Mouse (Mus musculus) ES-E14 (cell line): Measurements from ENCODE around the gene Sirt2.

Source experiments
- CHD2 ChIP-seq: IDR thresholded peaks from 2 replicates; pipeline ENCODE4 v1.6.1; 2014; ENCODE audit warnings: mild to moderate bottlenecking, low read depth, low read length, inconsistent platforms
- HCFC1 ChIP-seq: IDR thresholded peaks from 2 replicates; pipeline ENCODE4 v1.6.1; 2012; ENCODE audit warnings: low read length, inconsistent platforms, borderline replicate concordance; ENCODE audit not compliant: insufficient read depth
- MAFK ChIP-seq: IDR thresholded peaks from 2 replicates; pipeline ENCODE4 v1.6.1; 2014; ENCODE audit warnings: mild to moderate bottlenecking, low read depth, low read length, inconsistent platforms; ENCODE audit not compliant: insufficient read depth
- ZC3H11A ChIP-seq: IDR thresholded peaks from 2 replicates; pipeline ENCODE4 v1.6.1; 2012; ENCODE audit warnings: low read depth, mild to moderate bottlenecking, inconsistent platforms, low read length, borderline replicate concordance
- ZNF384 ChIP-seq: IDR thresholded peaks from 2 replicates; pipeline ENCODE4 v1.6.1; 2012; ENCODE audit warnings: low read depth, low read length, inconsistent platforms

DNA sequence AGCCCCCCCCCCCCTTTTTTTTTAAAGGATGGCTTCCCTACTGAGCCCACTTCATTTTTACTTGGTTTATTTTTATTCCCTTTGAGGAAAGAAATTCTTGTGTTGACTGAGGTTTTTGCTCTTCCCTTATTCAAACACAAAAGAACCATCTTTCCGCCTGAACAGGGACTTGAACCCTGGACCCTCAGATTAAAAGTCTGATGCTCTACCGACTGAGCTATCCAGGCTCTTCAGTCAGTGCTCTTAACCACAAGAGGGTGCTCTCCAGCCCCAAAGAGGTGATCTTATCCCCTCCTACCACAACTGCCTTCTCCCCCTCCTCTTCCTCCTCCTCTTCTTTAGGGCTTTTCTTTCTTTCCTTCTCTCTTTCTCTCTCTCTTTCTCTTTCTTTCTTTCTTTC, 27.3 kb downstream of the Sirt2 start:
- TF ChIP-seq HCFC1 = no peak
- no peak for TF ChIP-seq MAFK
- TF ChIP-seq ZNF384 = no peak
- no peak for TF ChIP-seq ZC3H11A
- no peak for TF ChIP-seq CHD2
